Mouse (Mus musculus) cerebellum, adult 2 months (tissue): ENCODE data around the gene Srms.

Experiments used
- CTCF ChIP-seq: fragments of 200-500 bp; IDR thresholded peaks from 2 replicates; pipeline ENCODE4 v1.5.1; 2011; ENCODE audit warnings: low read depth, mild to moderate bottlenecking, control low read depth, low read length, moderate library complexity, borderline replicate concordance; ENCODE audit not compliant: insufficient read depth
- POLR2A ChIP-seq: fragments of 200-500 bp; IDR thresholded peaks from 2 replicates; pipeline ENCODE4 v1.6.1; 2011; ENCODE audit warnings: low read length, control low read depth, borderline replicate concordance; ENCODE audit not compliant: insufficient read depth

DNA sequence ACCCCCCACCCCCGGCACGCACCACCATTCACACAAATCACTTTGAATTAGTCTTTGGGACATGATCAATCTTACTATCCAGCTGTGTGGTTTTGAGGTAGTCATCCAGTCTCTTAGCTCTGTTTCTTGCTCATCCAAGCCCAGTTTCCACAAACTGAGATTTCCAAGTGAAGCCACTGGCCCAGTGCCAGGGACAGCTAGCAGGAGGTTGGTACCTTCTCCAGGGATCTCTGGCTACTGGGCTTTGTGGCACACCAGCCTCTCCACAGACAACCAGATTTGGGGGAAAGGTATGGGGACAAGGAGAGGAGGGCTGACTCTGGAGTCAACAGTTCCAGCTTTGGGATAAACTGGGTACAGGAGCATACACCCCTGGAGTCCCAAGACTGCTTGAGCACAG is 7.4 kb upstream of the Srms start:
- TF ChIP-seq POLR2A (no peak), CTCF (no peak)
